Mouse (Mus musculus) ES-Bruce4 (cell line): Measurements from ENCODE around the gene Krtcap3. TPM values are rescaled to one million over a fixed set of nuclear protein-coding genes. Genes with fewer than 3 reads are reported as not detected.

Experiments
- H3K27ac ChIP-seq: 2 replicates; pipeline ENCODE4 v1.5.1; 2012; ENCODE audit warnings: low read length, inconsistent platforms; ENCODE audit not compliant: insufficient read depth
- H3K27me3 ChIP-seq: 2 replicates; pipeline ENCODE4 v1.6.1; 2012; ENCODE audit warnings: mild to moderate bottlenecking, low read length, inconsistent platforms; ENCODE audit not compliant: control insufficient read depth, poor library complexity, insufficient read depth, severe bottlenecking
- H3K36me3 ChIP-seq: 2 replicates; pipeline ENCODE4 v1.6.1; 2012; ENCODE audit warnings: inconsistent platforms, mild to moderate bottlenecking, low read length, moderate library complexity; ENCODE audit not compliant: control insufficient read depth, poor library complexity, insufficient read depth, severe bottlenecking
- H3K4me1 ChIP-seq: one replicate; pipeline ENCODE4 v1.8.1; 2011; ENCODE audit warnings: low read length; ENCODE audit not compliant: control insufficient read depth, insufficient read depth
- H3K4me3 ChIP-seq: 2 replicates; pipeline ENCODE4 v1.5.1; 2011; ENCODE audit warnings: low read depth, mild to moderate bottlenecking, low read length
- H3K9ac ChIP-seq: 2 replicates; pipeline ENCODE4 v1.6.1; 2012; ENCODE audit warnings: low read depth, mild to moderate bottlenecking, inconsistent platforms; ENCODE audit not compliant: poor library complexity, severe bottlenecking
- H3K9me3 ChIP-seq: replicated peaks from 2 replicates; pipeline ENCODE4 v1.6.1; 2012; ENCODE audit warnings: mild to moderate bottlenecking, low read length, inconsistent platforms; ENCODE audit not compliant: control insufficient read depth, poor library complexity, insufficient read depth, severe bottlenecking
- CTCF ChIP-seq: IDR thresholded peaks from one replicate; pipeline ENCODE4 v1.8.1; 2011; ENCODE audit warnings: low read depth, low read length
- EP300 ChIP-seq: IDR thresholded peaks from 2 replicates; pipeline ENCODE4 v1.6.1; 2011; ENCODE audit warnings: low read depth, low read length; ENCODE audit not compliant: insufficient read depth
- POLR2A ChIP-seq: IDR thresholded peaks from one replicate; pipeline ENCODE4 v1.8.1; 2011; ENCODE audit warnings: low read length; ENCODE audit not compliant: insufficient read depth
- polyA plus RNA-seq: library from polyadenylated mRNA; stranded (reverse); fragments of >200 nt; gene quantifications from 2 replicates; pipeline ENCODE4 v1.2.4, GENCODE M21; 2011; ENCODE audit warnings: low read depth; ENCODE audit not compliant: missing spikeins, insufficient read depth, insufficient read length

Krtcap3 gene
- polyA plus RNA-seq, 1 experiment: 17.4 TPM

DNA sequence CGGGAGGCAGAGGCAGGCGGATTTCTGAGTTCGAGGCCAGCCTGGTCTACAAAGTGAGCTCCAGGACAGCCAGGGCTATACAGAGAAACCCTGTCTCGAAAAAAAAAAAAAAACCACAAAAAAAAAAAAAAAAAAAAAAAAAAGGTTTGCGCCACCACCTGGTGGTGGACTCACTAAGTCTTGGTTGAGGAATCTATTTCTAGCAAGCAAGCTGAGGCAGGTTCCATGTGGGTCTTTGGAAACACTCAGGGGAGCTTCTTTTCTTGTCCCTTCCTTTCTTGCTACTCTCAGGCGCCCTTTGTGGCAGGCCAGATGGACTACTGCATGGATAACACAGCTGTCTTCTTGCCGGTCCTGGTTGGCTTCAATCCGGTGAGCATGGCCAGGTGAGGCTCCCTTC lies 50.4 kb downstream of the Krtcap3 start:
- Histone ChIP-seq H3K9me3 (no peaks in the 10 kb centered on the region; the same call in 1 of the 2 replicates), H3K27ac (no peak overlapping the region), H3K27me3 (no peaks in the 10 kb centered on the region; the same call in 1 of the 2 replicates), H3K4me1 (no peaks in the 10 kb centered on the region), H3K9ac (no peak overlapping the region), H3K36me3 (no peaks in the 10 kb centered on the region), H3K4me3 (no peak overlapping the region)
- TF ChIP-seq CTCF (no peak), POLR2A (no peak), EP300 (no peak)

Other genes with a start within 250 kb of the Krtcap3 start
- 28.6 and 31.8 TPM in 2 replicates for gene Atraid, start 203.4 kb upstream of the Krtcap3 start, polyA plus RNA-seq
- 9.8 and 12.8 TPM in 2 replicates for gene Slc5a6, start 202.8 kb upstream of the Krtcap3 start, polyA plus RNA-seq
- 147 and 148 TPM in 2 replicates for gene Cad, start 196.9 kb upstream of the Krtcap3 start, polyA plus RNA-seq
- not detected in 2 replicates for gene Dnajc5g, start 145.4 kb upstream of the Krtcap3 start, polyA plus RNA-seq
- 8.5 and 9.2 TPM in 2 replicates for gene Slc30a3, start 143.5 kb upstream of the Krtcap3 start, polyA plus RNA-seq
- gene Trim54, start 135.0 kb upstream of the Krtcap3 start, polyA plus RNA-seq: 5.1 TPM in 2 replicates
- gene Ucn, start 112.9 kb upstream of the Krtcap3 start, polyA plus RNA-seq: not detected in 2 replicates
- gene Mpv17, start 97.4 kb upstream of the Krtcap3 start, polyA plus RNA-seq: 58.1 and 60.0 TPM in 2 replicates
- 2.3 and 2.6 TPM in 2 replicates for gene Gm29609, start 71.8 kb upstream of the Krtcap3 start, polyA plus RNA-seq
- 104 and 106 TPM in 2 replicates for gene Gtf3c2, start 71.5 kb upstream of the Krtcap3 start, polyA plus RNA-seq
- 40.0 and 45.9 TPM in 2 replicates for gene Snx17, start 58.5 kb upstream of the Krtcap3 start, polyA plus RNA-seq
- 40.7 and 45.2 TPM in 2 replicates for gene Eif2b4, start 58.3 kb upstream of the Krtcap3 start, polyA plus RNA-seq
- 25.5 and 25.8 TPM in 2 replicates for gene Zfp513, start 49.4 kb upstream of the Krtcap3 start, polyA plus RNA-seq
- 188 and 225 TPM in 2 replicates for gene Ppm1g, start 31.0 kb upstream of the Krtcap3 start, polyA plus RNA-seq
- gene Nrbp1, start 10.8 kb upstream of the Krtcap3 start, polyA plus RNA-seq: 55.4 and 68.6 TPM in 2 replicates
- gene Gm9970, start 10.5 kb upstream of the Krtcap3 start, polyA plus RNA-seq: not detected in 2 replicates
- 21.3 and 27.2 TPM in 2 replicates for gene Ift172, start 39.4 kb downstream of the Krtcap3 start, polyA plus RNA-seq
- gene Fndc4, start 44.4 kb downstream of the Krtcap3 start, polyA plus RNA-seq: 19.9 and 23.4 TPM in 2 replicates
- 0.48 and 1.1 TPM in 2 replicates for gene Gckr, start 45.8 kb downstream of the Krtcap3 start, polyA plus RNA-seq
- gene Zfp512, start 200.7 kb downstream of the Krtcap3 start, polyA plus RNA-seq: 53.8 and 55.9 TPM in 2 replicates
- gene 4930548H24Rik, start 234.0 kb downstream of the Krtcap3 start, polyA plus RNA-seq: 0.30 TPM in 1 of 2 replicates, not detected in the other
- 49.0 and 54.8 TPM in 2 replicates for gene Gpn1, start 243.1 kb downstream of the Krtcap3 start, polyA plus RNA-seq